Mouse (Mus musculus) C2C12 (cell line): ENCODE data around the gene Spred3.

Source experiments
- CTCF ChIP-seq: IDR thresholded peaks from one replicate; pipeline ENCODE4 v1.5.1; 2011; ENCODE audit not compliant: control insufficient read depth, insufficient read depth, insufficient read length
- MAX ChIP-seq: IDR thresholded peaks from one replicate; pipeline ENCODE4 v1.6.1; 2011; ENCODE audit warnings: mild to moderate bottlenecking, control low read depth
- MYOG ChIP-seq: IDR thresholded peaks from one replicate; pipeline ENCODE4 v1.6.1; 2011; ENCODE audit not compliant: control insufficient read depth, insufficient read length; ENCODE audit errors: extremely low read depth

DNA sequence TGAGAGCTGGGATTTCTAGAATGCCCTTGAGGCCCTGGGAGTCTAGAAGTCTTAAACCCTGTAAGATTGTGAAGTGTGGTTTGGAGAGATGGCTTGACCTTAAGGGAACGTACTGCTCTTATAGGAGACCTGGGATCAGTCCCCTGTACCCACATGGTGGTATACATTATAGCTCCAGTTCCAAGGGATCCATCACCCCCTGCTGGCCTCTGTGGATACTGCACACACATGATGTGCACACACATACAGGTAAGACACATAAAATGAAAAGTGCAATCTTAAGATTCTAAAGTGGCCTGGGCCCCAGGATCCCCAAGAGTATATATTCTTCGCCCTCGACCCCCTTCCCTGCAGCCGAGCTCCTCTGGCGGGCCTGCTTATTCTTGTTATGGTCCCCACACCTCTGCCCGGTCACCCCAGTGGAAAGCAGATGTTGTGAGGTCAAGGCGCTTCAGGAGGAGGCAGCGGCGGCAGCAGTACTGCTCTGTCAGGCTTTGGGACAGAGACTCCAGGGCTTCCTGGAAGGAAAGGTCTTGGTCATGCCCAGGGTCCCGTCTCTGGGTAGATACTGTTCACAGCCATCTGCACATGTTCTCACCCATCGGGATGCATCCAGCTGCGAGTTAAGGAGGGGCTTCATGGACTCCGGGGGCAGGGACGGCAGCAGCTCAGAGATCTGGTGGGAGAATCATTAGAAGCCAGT lies 16.0 kb downstream of the Spred3 start:
- TF ChIP-seq MAX = no peak
- TF ChIP-seq CTCF = no peak
- no peak for TF ChIP-seq MYOG
